Mouse (Mus musculus) liver, embryonic 14.5 days (tissue): ENCODE results near the gene Ccl6.

Source experiments
- CTCF ChIP-seq: IDR thresholded peaks from 2 replicates; pipeline ENCODE4 v1.5.1; 2016; ENCODE audit warnings: antibody characterized with exemption, low read depth, control low read depth
- EP300 ChIP-seq: IDR thresholded peaks from 2 replicates; pipeline ENCODE4 v1.6.1; 2016; ENCODE audit warnings: antibody characterized with exemption, low read depth

GRCm38 (mm10) chr11:83628808-83629207 lies 35.9 kb upstream of the Ccl6 start:
- no peak for TF ChIP-seq CTCF
- TF ChIP-seq EP300 = no peak
